Comparison of ENCODE assay signal across 20 mouse cellular contexts in genomic region chr10:44686055-44686454, GRCm38 (mm10).
DNase-seq lines count a peak whose midpoint lies in the region; ATAC-seq and TF ChIP-seq lines count a peak whose summit lies in the region.
"Had no signal": no experiment of that assay in that cellular context is flagged by ENCODE, and none has a peak within 500 bp of the region (broad histone marks: within the 10 kb centered on the region; RNA-seq: fewer than 3 reads in every experiment).

No protein-coding gene starts in this region.

- TF ChIP-seq CTCF in ES-Bruce4 (IDR thresholded peaks at IDR 0.05; ENCODE audit: low read depth, low read length): no peak

- peak; percentile 20 for DNase-seq in brain, adult 2 months (ENCODE audit: low read depth, low spot score)
- DNase-seq in liver, embryonic 11.5 days (ENCODE audit: low spot score): peak; percentile 47
- DNase-seq in heart, postnatal 25 days (ENCODE audit: low spot score): no peak
- no peak for DNase-seq in ovary, postnatal 10 days (ENCODE audit: low spot score)
- no peak for DNase-seq in layer of hippocampus, adult 8-10 months (ENCODE audit: low spot score in 2 of 2)
- DNase-seq in left cerebral cortex, adult 8-10 months (ENCODE audit: low spot score in 2 of 2): no peak
- DNase-seq: adrenal gland, postnatal 10 days; B cell, adult 2 months; cerebellum, adult 9-11 months; heart, adult 18-20 months; kidney, adult 8-10 months; kidney, postnatal 4 days; left cerebral cortex, postnatal 4 days; lung, adult 18-20 months; thymus, adult 18-20 months had no signal

- H3K4me2 ChIP-seq in liver, embryonic 11.5 days: peak overlapping the region; percentile 41
- H3K4me2 ChIP-seq: forebrain, embryonic 12.5 days; heart, embryonic 15.5 days; midbrain, embryonic 12.5 days had no signal

- no peaks in the 10 kb centered on the region for H3K27me3 ChIP-seq in ES-Bruce4 (ENCODE audit: control insufficient read depth, insufficient read depth, low read length, poor library complexity, severe bottlenecking)
- no peaks in the 10 kb centered on the region for H3K27me3 ChIP-seq in liver, embryonic 11.5 days (replicated peaks; ENCODE audit: control insufficient read depth, insufficient read depth, low read length)
- H3K27me3 ChIP-seq in megakaryocyte, embryonic 14.5 days (replicated peaks): peaks cover 2% of the 10 kb centered on the region
- H3K27me3 ChIP-seq: forebrain, embryonic 12.5 days; heart, embryonic 15.5 days; midbrain, embryonic 12.5 days had no signal

- TF ChIP-seq EP300 in ES-Bruce4 (IDR thresholded peaks at IDR 0.05; ENCODE audit: insufficient read depth, low read depth, low read length): no peak

- WGBS in liver, embryonic 11.5 days: 41% methylated on average over 4 of the region's 4 CpGs

- ATAC-seq in liver, embryonic 11.5 days (replicated peaks; ENCODE audit: low FRiP score): peak; percentile 81

- H3K9me3 ChIP-seq in ES-Bruce4 (replicated peaks; ENCODE audit: control insufficient read depth, insufficient read depth, low read length, poor library complexity, severe bottlenecking): no peaks in the 10 kb centered on the region
- H3K9me3 ChIP-seq in liver, embryonic 11.5 days (ENCODE audit: control insufficient read depth, low read length): no peaks in the 10 kb centered on the region
- H3K9me3 ChIP-seq in megakaryocyte, embryonic 14.5 days: no peaks in the 10 kb centered on the region
- H3K9me3 ChIP-seq: forebrain, embryonic 12.5 days; heart, embryonic 15.5 days; midbrain, embryonic 12.5 days had no signal

- H3K9ac ChIP-seq in ES-Bruce4 (ENCODE audit: low read depth, poor library complexity, severe bottlenecking): no peak overlapping the region
- H3K9ac ChIP-seq in liver, embryonic 11.5 days (ENCODE audit: low read depth, low read length): no peak overlapping the region
- H3K9ac ChIP-seq: forebrain, embryonic 12.5 days; heart, embryonic 15.5 days; midbrain, embryonic 12.5 days had no signal

- no peak overlapping the region for H3K4me3 ChIP-seq in ES-Bruce4 (ENCODE audit: low read depth, low read length)
- no peak overlapping the region for H3K4me3 ChIP-seq in liver, embryonic 11.5 days (ENCODE audit: low read depth, low read length)
- peak overlapping the region; percentile 81 for H3K4me3 ChIP-seq in megakaryocyte, embryonic 14.5 days (replicated peaks)
- H3K4me3 ChIP-seq: forebrain, embryonic 12.5 days; heart, embryonic 15.5 days; midbrain, embryonic 12.5 days had no signal

- peak overlapping the region; percentile 41; the same call in 1 of the 2 replicates for H3K27ac ChIP-seq in ES-Bruce4 (ENCODE audit: insufficient read depth, low read length)
- no peak overlapping the region; the same call in 1 of the 2 replicates for H3K27ac ChIP-seq in liver, embryonic 11.5 days (ENCODE audit: low read depth, low read length)
- H3K27ac ChIP-seq: forebrain, embryonic 12.5 days; heart, embryonic 15.5 days; midbrain, embryonic 12.5 days had no signal

- TF ChIP-seq POLR2A in ES-Bruce4 (IDR thresholded peaks at IDR 0.05; ENCODE audit: insufficient read depth, low read length): no peak

- no peaks in the 10 kb centered on the region for H3K36me3 ChIP-seq in ES-Bruce4 (ENCODE audit: control insufficient read depth, insufficient read depth, low read length, poor library complexity, severe bottlenecking)
- H3K36me3 ChIP-seq in liver, embryonic 11.5 days (ENCODE audit: control insufficient read depth, insufficient read depth, low read length): no peaks in the 10 kb centered on the region
- no peaks in the 10 kb centered on the region for H3K36me3 ChIP-seq in megakaryocyte, embryonic 14.5 days (replicated peaks; ENCODE audit: low read length)
- H3K36me3 ChIP-seq: forebrain, embryonic 12.5 days; heart, embryonic 15.5 days; midbrain, embryonic 12.5 days had no signal

- peaks cover 8% of the 10 kb centered on the region for H3K4me1 ChIP-seq in ES-Bruce4 (ENCODE audit: control insufficient read depth, insufficient read depth, low read length)
- 0 out of 2 replicates have a peak, but pooled peaks cover 8% of the 10 kb centered on the region for H3K4me1 ChIP-seq in liver, embryonic 11.5 days (replicated peaks; ENCODE audit: control insufficient read depth, insufficient read depth, low read length)
- H3K4me1 ChIP-seq in megakaryocyte, embryonic 14.5 days: peaks cover 31% of the 10 kb centered on the region
- H3K4me1 ChIP-seq: forebrain, embryonic 12.5 days; heart, embryonic 15.5 days; midbrain, embryonic 12.5 days had no signal

- intact Hi-C loops in heart, postnatal 25 days (cut with DNase I): no loop called here

Comparison
In these comparisons a context has a peak if more than half of its experiments do, and no peak if none do; other contexts are left out.
1. DNase-seq: peak in brain, adult 2 months (single experiment) and liver, embryonic 11.5 days (single experiment); none in heart, postnatal 25 days (single experiment), ovary, postnatal 10 days (single experiment), layer of hippocampus, adult 8-10 months (0 of 2) and left cerebral cortex, adult 8-10 months (0 of 2).